Mouse (Mus musculus) heart, postnatal 36 days (tissue): ENCODE results near the gene Slc1a5. TPM values are rescaled to one million over a fixed set of nuclear protein-coding genes. Genes with fewer than 3 reads are reported as not detected.
A peak's percentile ranks its signal among the peaks of the same experiment; 100 is the strongest.

Experiments
- DNase-seq, 2 experiments: peaks; one replicate each; pipeline ENCODE4 v3.0.0; 2021 to 2022
- intact Hi-C: fragments of 180-260 bp; cut with DNase I; formaldehyde crosslinking; loops from one replicate; pipeline ENCODE4 v1.15.1; 2025
- total RNA-seq, 2 experiments: library from RNA; stranded (reverse); gene quantifications; 2 replicates each; pipeline ENCODE4 v1.2.3; 2021

The Slc1a5 gene
- total RNA-seq, 2 experiments from 2014 or later, result 21.3 to 22.8 TPM

- intact Hi-C loops, result loop anchor here (1.0 to 2.0 kb wide), 3 partner anchors 22 to 35 kb away; no protein-coding TSS in a partner anchor
- DNase-seq, result peak; percentile 35 to 45
Observed at GRCm38 (mm10) chr7:16781816-16782554, 845 bp downstream of the Slc1a5 start.

GRCm38 (mm10) chr7:16782555-16783125 is 1.5 kb downstream of the Slc1a5 start:
- no peak for DNase-seq
- intact Hi-C loops, result no loop called here

GRCm38 (mm10) chr7:16783224-16783688 is 2.1 kb downstream of the Slc1a5 start:
- intact Hi-C loops, result no loop called here
- DNase-seq, result peak in 1 of 2 experiments; percentile 28

GRCm38 (mm10) chr7:16783758-16784415 is 2.7 kb downstream of the Slc1a5 start:
- intact Hi-C loops, result no loop called here

GRCm38 (mm10) chr7:16784498-16784976 is 3.4 kb downstream of the Slc1a5 start:
- no peak for DNase-seq
- intact Hi-C loops, result no loop called here

More at GRCm38 (mm10) chr7:16783758-16784415, 2.7 kb downstream of the Slc1a5 start:
- peak; percentile 47 to 52 for DNase-seq

- intact Hi-C loops, result no loop called here
- DNase-seq, result no peak
Observed at GRCm38 (mm10) chr7:16785541-16786083, 4.5 kb downstream of the Slc1a5 start.

- intact Hi-C loops, result no loop called here
Observed at GRCm38 (mm10) chr7:16792316-16792715, 11.2 kb downstream of the Slc1a5 start.

GRCm38 (mm10) chr7:16793010-16793725 is 12.0 kb downstream of the Slc1a5 start:
- intact Hi-C loops, result no loop called here
- no peak for DNase-seq

More at GRCm38 (mm10) chr7:16792316-16792715, 11.2 kb downstream of the Slc1a5 start:
- DNase-seq, result no peak

GRCm38 (mm10) chr7:16794886-16795285 is 13.7 kb downstream of the Slc1a5 start:
- no peak for DNase-seq
- intact Hi-C loops, result no loop called here

- intact Hi-C loops, result loop anchor here (1.0 kb wide), 1 partner anchor 58 kb away; no protein-coding TSS in a partner anchor
- no peak for DNase-seq
Observed at GRCm38 (mm10) chr7:16804409-16805028, 23.4 kb downstream of the Slc1a5 start.

GRCm38 (mm10) chr7:16807936-16808335 is 26.8 kb downstream of the Slc1a5 start:
- intact Hi-C loops, result loop anchor here (2.0 kb wide), 2 partner anchors 27 to 179 kb away; partner anchors contain the start of gene Slc1a5

GRCm38 (mm10) chr7:16808647-16809046 is 27.5 kb downstream of the Slc1a5 start:
- intact Hi-C loops, result loop anchor here (1.0 to 2.0 kb wide), 3 partner anchors 28 to 180 kb away; partner anchors contain the start of gene Slc1a5
- DNase-seq, result no peak

More at GRCm38 (mm10) chr7:16807936-16808335, 26.8 kb downstream of the Slc1a5 start:
- no peak for DNase-seq

- intact Hi-C loops, result loop anchor here (1.0 to 2.0 kb wide), 3 partner anchors 29 to 181 kb away; partner anchors contain the start of gene Slc1a5
- DNase-seq, result peak; percentile 74 to 76
Observed at GRCm38 (mm10) chr7:16809739-16810138, 28.6 kb downstream of the Slc1a5 start.

- DNase-seq, result no peak
- intact Hi-C loops, result no loop called here
Observed at GRCm38 (mm10) chr7:16810399-16810919, 29.3 kb downstream of the Slc1a5 start.

GRCm38 (mm10) chr7:16810920-16811648 is 29.9 kb downstream of the Slc1a5 start:
- DNase-seq, result no peak
- intact Hi-C loops, result no loop called here

- intact Hi-C loops, result loop anchor here (2.0 kb wide), 1 partner anchor 79 kb away; the partner anchor contains the start of gene Gng8
Observed at GRCm38 (mm10) chr7:16811649-16812070, 30.5 kb downstream of the Slc1a5 start.

GRCm38 (mm10) chr7:16812505-16812904 is 31.4 kb downstream of the Slc1a5 start:
- no peak for DNase-seq
- intact Hi-C loops, result loop anchor here (2.0 kb wide), 1 partner anchor 78 kb away; the partner anchor contains the start of gene Gng8

More at GRCm38 (mm10) chr7:16811649-16812070, 30.5 kb downstream of the Slc1a5 start:
- no peak for DNase-seq

- no peak for DNase-seq
- intact Hi-C loops, result no loop called here
Observed at GRCm38 (mm10) chr7:16815351-16815941, 34.3 kb downstream of the Slc1a5 start, which contains the start of gene Strn4. Strn4 (plus strand) TSS chr7:16815889.
